Mouse (Mus musculus): Measurements from ENCODE around the gene Stab1.

Gene Stab1

GRCm38 (mm10) chr14:31161638-31162037 is 6.8 kb downstream of the Stab1 start:
- DNase-seq = no peak

- no peak for DNase-seq
Measured at GRCm38 (mm10) chr14:31161191-31161590, 7.2 kb downstream of the Stab1 start.

GRCm38 (mm10) chr14:31160196-31161150 is 8.0 kb downstream of the Stab1 start:
- no peak for DNase-seq

DNA sequence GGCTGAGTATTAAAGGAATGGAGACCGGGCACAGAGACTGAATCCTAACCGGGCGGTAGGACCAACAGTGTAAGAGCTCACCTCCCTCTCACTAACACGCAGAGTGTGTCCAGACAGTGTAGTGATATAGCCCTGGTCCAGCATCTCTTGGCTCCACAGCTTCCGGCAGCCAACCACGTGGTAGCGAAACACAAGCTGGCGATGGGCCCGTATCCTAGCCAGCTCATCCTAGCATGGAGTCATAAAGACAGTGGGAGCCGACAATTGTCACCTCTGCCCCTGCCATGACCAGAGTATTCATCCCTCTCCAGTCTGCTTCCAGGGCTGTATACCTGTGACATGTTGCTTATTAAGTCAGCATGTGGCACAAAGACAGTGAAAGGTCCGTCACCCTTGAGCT is 22.7 kb downstream of the Stab1 start:
- DNase-seq = no peak

- DNase-seq = no peak
Measured at GRCm38 (mm10) chr14:31141011-31141410, 27.4 kb downstream of the Stab1 start.

DNA sequence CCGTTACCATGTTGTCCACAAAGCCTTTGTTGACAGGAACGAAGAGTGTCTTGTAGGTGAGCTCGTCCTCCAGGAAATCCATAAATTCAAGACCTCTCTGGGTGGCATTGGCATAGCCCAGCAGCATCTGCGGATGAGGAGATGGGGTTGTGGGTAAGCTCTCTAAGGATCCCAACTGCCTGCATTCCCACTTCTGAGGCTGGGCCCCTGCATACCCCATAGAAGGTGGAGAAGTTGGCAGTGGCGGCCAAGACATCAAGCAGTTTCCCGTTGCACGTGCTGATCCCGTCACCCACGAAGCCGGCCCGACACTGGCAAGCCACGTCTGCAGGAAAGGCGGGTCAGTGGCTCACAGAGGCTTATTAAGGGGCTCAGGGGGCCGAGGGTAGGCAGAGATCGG is 28.3 kb downstream of the Stab1 start:
- DNase-seq = no peak

DNA sequence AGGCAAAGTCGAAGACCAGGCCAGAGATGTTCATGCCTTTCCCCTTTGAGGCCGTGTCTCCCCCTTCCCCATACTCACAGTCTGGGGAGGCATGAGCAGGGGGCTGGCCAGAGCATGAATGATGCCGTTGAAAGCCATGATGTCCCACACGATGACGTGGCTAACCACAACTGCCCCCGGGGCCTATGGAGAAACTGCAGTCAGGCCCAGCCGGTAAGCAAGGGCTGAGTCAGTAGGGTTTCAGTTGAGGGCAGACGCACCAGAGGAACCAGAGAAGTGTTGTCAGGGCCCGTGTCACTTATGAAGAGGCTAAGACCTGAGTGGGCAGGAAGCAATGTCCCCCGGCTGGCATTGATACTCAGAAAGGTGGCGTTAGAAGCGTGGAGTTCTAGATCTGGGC is 28.8 kb downstream of the Stab1 start:
- DNase-seq = no peak

DNA sequence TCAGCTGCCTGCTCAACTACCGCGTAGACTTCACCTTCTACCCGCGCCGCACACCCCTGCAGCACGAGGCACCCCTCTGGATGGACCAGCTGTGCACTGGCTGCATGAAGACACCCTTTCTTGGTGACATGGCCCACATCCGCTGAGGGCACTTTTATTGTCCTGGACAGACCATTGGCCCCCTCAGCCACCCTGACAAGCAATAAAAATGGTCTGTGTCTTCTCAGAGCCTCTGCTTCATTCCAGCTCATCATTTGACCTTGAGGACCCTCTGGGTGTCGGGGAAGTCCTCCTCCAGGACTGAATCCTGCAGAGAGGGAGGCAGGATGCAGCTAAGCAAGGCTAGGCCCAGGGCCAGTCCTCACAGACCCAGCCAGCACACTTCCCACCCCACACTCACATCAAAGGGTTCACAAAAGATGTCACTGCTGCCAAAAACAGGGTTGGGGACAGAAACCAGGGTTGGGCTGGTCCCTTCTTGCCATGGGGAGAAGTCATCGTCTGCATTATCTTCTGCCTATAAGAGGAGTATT is 29.5 kb downstream of the Stab1 start:
- no peak for DNase-seq

- DNase-seq = peak in 1 of 2 experiments; percentile 47
Measured at GRCm38 (mm10) chr14:31138219-31138896, 30.1 kb downstream of the Stab1 start.

GRCm38 (mm10) chr14:31137791-31138190 is 30.6 kb downstream of the Stab1 start:
- peak; percentile 62 to 71 for DNase-seq

DNA sequence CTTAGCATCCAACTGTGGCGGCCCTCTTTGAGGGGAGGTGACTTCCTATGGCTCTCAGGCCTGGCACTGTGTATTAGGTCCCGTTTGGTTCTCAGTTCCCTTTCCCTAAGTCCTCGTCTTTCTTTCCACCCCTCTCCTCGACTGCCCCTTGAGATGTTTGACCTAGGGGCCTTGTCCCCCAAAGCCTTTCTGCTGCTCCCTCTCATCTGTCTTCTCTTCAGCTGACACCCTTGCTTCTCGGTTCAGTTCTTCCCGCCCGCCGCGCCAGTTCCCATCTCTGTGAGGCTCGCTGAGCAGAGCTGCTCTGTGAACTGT is 31.2 kb downstream of the Stab1 start:
- DNase-seq = peak in 1 of 2 experiments; percentile 40

GRCm38 (mm10) chr14:31136411-31137280 is 31.8 kb downstream of the Stab1 start:
- DNase-seq = no peak

DNA sequence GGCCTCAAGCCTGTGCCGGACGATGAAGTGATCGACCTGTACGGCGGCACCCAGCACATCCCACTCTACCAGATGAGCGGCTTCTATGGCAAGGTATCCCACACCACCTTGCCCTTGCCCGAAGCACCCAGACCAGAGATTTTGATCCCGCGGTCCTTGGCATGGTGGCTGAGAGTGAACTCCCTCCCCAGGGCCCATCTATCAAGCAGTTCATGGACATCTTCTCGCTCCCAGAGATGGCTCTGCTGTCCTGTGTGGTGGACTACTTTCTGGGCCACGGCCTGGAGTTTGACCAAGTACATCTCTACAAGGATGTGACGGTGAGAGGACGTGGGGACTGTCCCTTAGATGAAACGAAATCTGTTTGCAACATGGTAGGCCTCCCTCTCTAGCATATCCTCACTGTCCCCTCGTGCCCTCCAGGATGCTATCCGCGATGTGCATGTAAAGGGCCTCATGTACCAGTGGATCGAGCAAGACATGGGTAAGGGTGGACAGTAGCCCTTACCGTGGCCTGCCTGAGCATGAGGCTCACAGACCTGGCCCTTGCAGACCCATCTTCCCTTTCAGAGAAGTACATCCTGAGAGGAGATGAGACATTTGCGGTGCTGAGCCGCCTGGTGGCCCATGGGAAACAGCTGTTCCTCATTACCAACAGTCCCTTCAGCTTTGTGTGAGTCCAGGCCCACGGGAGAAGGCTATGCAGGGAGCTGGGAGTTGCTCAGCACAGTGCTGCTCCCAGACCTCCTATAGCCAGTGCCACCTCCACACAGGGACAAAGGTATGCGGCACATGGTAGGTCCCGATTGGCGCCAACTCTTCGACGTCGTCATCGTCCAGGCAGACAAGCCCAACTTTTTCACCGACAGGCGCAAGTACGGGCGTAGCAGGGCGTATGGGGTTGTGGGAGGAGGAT is 32.7 kb downstream of the Stab1 start:
- no peak for DNase-seq

DNA sequence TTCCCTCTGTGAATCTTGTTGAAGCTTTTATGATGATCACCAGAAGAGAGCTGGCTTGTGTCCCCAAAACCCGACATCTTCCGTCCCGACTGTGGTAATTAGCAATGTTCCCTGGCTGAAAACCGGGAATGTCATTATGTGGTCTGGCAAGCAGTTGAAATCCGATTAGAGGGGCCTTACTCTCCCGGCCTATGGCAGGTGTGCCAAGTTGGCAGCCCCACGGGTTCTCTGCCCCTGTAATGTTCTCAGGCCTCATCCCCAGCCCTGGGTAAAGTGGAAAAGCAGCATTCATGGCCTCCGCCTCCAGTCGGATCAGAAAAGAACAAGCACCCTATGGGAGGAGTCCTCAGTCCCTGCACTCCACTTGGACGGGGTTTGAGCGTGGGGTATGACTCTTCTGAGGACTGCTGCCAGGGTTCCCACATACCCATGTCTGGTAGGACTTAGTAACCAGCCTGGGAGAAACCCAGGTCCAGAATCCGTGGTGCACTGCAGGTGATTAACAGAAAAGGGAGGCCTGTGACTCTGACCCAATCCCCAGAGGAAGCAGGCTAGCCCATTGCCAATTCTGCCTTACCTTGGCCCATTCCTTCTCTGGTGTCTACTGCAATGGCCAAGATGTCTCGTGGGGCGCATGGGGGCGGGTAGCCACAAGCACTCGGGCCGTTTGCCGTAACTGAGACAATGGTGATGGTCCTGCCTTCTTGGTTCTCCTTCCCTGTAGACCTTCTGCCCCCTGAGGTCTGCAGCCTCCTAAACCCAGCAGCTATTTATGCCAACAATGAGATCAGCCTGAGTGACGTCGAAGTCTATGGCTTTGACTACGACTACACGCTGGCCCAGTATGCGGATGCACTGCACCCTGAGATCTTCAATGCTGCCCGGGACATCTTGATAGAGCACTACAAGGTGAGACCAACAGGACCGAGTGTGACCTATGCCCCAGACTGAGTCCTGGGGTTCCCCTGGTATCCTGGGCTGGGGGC is 34.1 kb downstream of the Stab1 start:
- DNase-seq = peak in 1 of 2 experiments; percentile 31

DNA sequence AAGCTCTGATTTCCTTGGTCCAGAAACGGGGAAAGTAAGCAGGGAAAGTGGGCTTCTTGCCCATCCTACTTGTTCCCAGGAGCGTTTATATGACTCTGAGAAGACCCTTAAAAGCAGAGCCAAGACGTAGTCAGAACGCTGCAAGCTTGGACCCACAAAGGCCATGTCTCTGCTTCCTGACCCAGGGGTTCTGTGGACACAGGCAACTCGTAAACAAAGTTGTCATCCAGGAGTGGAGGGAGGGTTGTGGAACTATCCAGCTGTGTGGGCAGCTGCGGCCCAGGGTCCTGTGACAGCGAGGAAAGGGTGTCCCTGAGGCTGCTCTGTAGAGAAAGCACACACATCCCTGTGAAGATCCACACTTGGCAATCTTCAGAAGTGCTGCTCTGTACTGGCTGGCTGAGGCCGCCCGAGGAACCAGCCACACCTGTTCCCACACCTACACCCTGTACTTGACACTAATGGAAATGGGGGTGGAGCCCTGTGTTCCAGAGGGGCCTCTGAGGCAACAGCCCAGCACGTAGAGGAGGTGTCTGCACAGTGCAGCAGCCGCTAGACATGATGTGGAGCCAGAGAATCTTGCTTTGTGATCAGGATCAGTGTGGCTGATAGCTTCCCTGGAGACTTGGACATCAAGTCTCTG is 35.3 kb downstream of the Stab1 start:
- DNase-seq = peak in 1 of 2 experiments; percentile 43

- no peak for DNase-seq
Measured at GRCm38 (mm10) chr14:31132491-31132975, 35.9 kb downstream of the Stab1 start.

DNA sequence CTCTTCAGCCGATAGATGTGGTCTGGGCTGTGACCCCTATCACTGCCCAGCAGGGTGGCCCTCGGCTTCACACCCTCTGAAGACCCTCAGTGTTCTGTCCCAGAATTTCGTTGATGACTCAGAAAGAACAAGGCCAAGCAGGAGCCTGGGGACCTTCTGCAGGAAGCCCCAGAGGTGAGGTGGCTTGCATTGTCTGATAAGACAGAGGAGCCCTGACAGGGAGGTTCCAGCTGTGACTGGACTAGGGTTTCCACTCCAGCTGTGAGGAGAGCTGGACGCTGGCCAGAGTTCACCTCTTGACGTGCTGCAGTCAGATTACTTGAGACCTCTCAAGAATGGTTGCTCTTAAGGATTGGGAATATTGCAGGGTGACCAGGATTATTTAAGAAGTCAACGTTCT is 36.4 kb downstream of the Stab1 start:
- peak; percentile 63 to 69 for DNase-seq

GRCm38 (mm10) chr14:31131272-31131821 is 37.1 kb downstream of the Stab1 start:
- peak; percentile 56 to 72 for DNase-seq
